Mouse (Mus musculus) intestine, embryonic 16.5 days (tissue): ENCODE data around the gene Eml2. TPM values are rescaled to one million over a fixed set of nuclear protein-coding genes. Genes with fewer than 3 reads are reported as not detected.

Source experiments
- ATAC-seq: fragments of 200-750 bp; cut with Nextera tagmentation; 2 replicates; pipeline ENCODE4 v1.8.0; 2017; ENCODE audit warnings: moderate TSS enrichment, moderate library complexity
- H3K27ac ChIP-seq: fragments of 300-500 bp; sonication (generic); 2 replicates; pipeline ENCODE4 v1.5.1; 2014; ENCODE audit warnings: mild to moderate bottlenecking, low read length
- H3K27me3 ChIP-seq: fragments of 300-500 bp; sonication (generic); replicated peaks from 2 replicates; pipeline ENCODE4 v1.6.1; 2014; ENCODE audit warnings: low read length, control low read depth, mixed read lengths; ENCODE audit not compliant: control insufficient read depth, insufficient read depth
- H3K36me3 ChIP-seq: fragments of 300-500 bp; sonication (generic); 2 replicates; pipeline ENCODE4 v1.6.1; 2014; ENCODE audit warnings: low read length, control low read depth; ENCODE audit not compliant: control insufficient read depth, insufficient read depth
- H3K4me1 ChIP-seq: fragments of 300-500 bp; sonication (generic); 2 replicates; pipeline ENCODE4 v1.6.1; 2014; ENCODE audit warnings: low read length, control low read depth, mixed read lengths; ENCODE audit not compliant: control insufficient read depth, insufficient read depth
- H3K4me2 ChIP-seq: fragments of 300-500 bp; sonication (generic); 2 replicates; pipeline ENCODE4 v1.6.1; 2014; ENCODE audit warnings: low read depth, low read length, control low read depth
- H3K4me3 ChIP-seq: fragments of 300-500 bp; sonication (generic); 2 replicates; pipeline ENCODE4 v1.5.1; 2014; ENCODE audit warnings: mild to moderate bottlenecking, low read length
- H3K9ac ChIP-seq: fragments of 300-500 bp; sonication (generic); 2 replicates; pipeline ENCODE4 v1.6.1; 2014; ENCODE audit warnings: low read depth, low read length
- H3K9me3 ChIP-seq: fragments of 300-500 bp; sonication (generic); 2 replicates; pipeline ENCODE4 v1.6.1; 2016; ENCODE audit warnings: low read length, control low read depth; ENCODE audit not compliant: control insufficient read depth
- WGBS: fragments of 180-500 bp; shearing (Covaris S2); extraction: QIAGEN DNeasy Blood & Tissue Kit; methylation state at CpG from one replicate; pipeline ENCODE4 v1.1.7; 2014; 5-methylcytosine and 5-hydroxymethylcytosine counted together
- polyA plus RNA-seq: library from polyadenylated mRNA; unstranded; fragments of >200 nt; fragmentation: Nextera tagmentation; extraction: Ambion mirVana; gene quantifications from 2 replicates; pipeline ENCODE4 v1.2.1, GENCODE M21; 2015

The Eml2 gene
- 7.1 and 8.4 TPM in 2 replicates for polyA plus RNA-seq

DNA sequence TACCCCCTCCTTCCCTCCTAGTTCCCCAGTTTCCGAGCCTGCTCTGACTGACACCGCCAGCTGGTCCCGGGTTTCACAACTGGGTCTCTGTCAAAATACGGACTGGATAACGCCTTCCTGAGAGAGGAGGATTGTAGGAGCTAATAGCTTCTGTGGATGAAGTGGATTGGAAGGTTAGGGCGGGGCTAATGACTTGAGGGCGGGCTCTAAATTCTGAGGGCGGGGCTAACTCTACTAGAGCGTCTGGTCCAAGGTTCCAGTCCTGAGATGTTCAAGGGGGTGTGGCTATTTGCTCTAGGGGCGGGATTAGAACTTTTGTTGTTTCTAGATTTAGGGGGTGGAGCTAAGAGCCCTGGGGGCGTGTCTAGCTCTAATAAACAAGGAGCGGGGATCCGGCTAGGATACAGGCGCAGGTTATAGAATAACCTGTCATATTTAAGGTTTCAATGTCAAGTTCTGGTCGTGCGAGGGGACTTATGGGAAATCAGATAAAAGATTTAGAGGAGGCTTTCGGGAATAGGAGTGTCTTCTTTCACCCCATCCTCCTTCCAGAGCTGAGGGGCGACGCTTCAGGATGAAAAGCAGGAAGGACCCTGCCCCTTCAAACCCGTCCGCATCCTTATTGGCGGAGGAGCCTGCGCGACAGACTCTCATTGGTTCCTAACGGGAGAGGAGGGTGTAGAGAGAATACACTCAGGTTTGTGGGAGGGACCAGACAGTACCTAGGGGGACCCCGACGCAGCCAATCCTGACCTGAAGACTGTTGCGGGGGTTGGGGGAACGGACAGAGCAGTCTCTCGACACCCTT, at the start of gene Eml2:
Gene Eml2, plus strand, starts transcription at position 714 of the 808 bp plus-strand sequence.
- H3K27ac ChIP-seq = no peak within 1 kb of the TSS
- peak; percentile 45 for ATAC-seq
- no peaks in the 10 kb centered on the region for H3K9me3 ChIP-seq
- peaks cover 50% of the 10 kb centered on the region for H3K27me3 ChIP-seq
- peaks cover 25% of the 10 kb centered on the region for H3K4me1 ChIP-seq
- H3K4me3 ChIP-seq = peak within 1 kb of the TSS; percentile 24
- 2% methylated on average over 30 of the region's 30 CpGs for WGBS
- H3K4me2 ChIP-seq = peak within 1 kb of the TSS; percentile 12; the same call in 1 of the 2 replicates
- no peaks in the 10 kb centered on the region for H3K36me3 ChIP-seq
- H3K9ac ChIP-seq = 0 out of 2 replicates have a peak within 1 kb of the TSS, but pooled peaks have one; percentile 48

DNA sequence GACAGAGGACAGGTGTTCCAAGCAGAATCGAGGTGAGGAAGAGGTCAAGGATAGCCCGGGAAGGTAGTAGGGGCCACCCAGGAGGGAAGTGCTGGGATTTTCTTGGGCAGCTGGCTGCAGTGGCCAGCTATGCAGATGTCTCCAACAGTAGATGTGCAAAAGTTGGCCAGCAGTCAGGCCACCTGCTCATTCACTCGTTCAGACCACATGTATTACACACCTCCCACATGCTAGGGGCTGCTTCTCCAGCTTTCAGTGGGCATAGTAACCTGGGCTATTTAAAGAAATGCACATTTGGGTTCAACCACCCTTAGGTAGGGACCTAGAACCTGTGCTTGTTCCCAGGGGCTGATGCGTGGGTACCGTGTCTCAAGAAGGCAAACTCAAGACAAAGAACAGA, 48.5 kb upstream of the Eml2 start:
- Histone ChIP-seq H3K9me3 (no peaks in the 10 kb centered on the region), H3K9ac (no peak overlapping the region), H3K36me3 (no peaks in the 10 kb centered on the region), H3K27me3 (no peaks in the 10 kb centered on the region), H3K4me3 (no peak overlapping the region), H3K27ac (no peak overlapping the region), H3K4me2 (no peak overlapping the region), H3K4me1 (peaks cover 8% of the 10 kb centered on the region; the same call in 1 of the 2 replicates)
- ATAC-seq = no peak
- 73% methylated on average over 5 of the region's 5 CpGs for WGBS

DNA sequence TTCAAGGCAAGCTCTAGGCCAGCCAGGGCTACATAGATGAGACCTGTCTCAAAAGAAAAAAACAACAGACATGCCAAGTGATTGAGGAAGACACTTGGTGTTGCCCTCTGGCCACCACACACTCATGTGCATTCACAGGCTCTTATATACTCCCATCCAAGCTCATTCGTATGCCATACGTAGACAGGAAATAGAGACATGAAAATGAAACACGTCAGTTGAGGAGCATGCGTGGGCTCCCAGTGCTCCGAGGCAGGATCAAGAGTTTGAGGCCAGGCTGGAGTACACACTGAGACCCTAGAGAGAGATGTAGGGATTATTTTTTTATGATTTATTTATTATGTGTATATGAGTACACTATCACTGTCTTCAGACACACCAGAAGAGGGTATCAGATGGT, 46.8 kb upstream of the Eml2 start:
- 91% methylated on average over 5 of the region's 5 CpGs for WGBS
- Histone ChIP-seq H3K4me1 (peaks cover 8% of the 10 kb centered on the region; the same call in 1 of the 2 replicates), H3K9ac (no peak overlapping the region), H3K9me3 (no peaks in the 10 kb centered on the region), H3K4me2 (no peak overlapping the region), H3K36me3 (no peaks in the 10 kb centered on the region), H3K27me3 (no peaks in the 10 kb centered on the region), H3K4me3 (no peak overlapping the region), H3K27ac (no peak overlapping the region)
- ATAC-seq = no peak

DNA sequence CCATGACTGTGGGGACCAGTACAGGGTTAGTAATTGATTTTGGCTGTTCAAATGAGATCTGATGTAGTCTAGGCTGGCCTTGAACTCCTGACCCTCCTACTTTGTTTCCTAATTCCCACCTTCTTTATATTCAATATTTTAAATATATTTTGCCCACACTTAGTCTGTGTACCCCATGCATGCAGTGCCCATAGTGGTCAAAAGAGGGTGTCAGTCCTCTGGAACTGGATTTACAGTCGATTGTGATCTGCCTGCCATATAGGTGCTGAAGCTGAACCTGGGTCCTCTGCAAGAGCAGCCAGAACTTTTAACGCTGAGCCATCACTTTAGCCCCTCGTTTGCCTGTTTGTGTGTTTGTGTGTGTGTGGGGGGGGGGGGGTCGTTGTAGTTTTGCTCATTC, 45.6 kb upstream of the Eml2 start:
- H3K36me3 ChIP-seq = peaks cover 5% of the 10 kb centered on the region
- H3K4me3 ChIP-seq = peak overlapping the region; percentile 55; the same call in 1 of the 2 replicates
- no peaks in the 10 kb centered on the region for H3K9me3 ChIP-seq
- WGBS = 24% methylated on average over 4 of the region's 4 CpGs
- peak overlapping the region; percentile 77 for H3K4me2 ChIP-seq
- no peaks in the 10 kb centered on the region for H3K27me3 ChIP-seq
- H3K9ac ChIP-seq = 0 out of 2 replicates have a peak overlapping the region, but pooled peaks have one; percentile 42
- H3K27ac ChIP-seq = peak overlapping the region; percentile 45; the same call in 1 of the 2 replicates
- H3K4me1 ChIP-seq = peaks cover 8% of the 10 kb centered on the region; the same call in 1 of the 2 replicates
- no peak for ATAC-seq

DNA sequence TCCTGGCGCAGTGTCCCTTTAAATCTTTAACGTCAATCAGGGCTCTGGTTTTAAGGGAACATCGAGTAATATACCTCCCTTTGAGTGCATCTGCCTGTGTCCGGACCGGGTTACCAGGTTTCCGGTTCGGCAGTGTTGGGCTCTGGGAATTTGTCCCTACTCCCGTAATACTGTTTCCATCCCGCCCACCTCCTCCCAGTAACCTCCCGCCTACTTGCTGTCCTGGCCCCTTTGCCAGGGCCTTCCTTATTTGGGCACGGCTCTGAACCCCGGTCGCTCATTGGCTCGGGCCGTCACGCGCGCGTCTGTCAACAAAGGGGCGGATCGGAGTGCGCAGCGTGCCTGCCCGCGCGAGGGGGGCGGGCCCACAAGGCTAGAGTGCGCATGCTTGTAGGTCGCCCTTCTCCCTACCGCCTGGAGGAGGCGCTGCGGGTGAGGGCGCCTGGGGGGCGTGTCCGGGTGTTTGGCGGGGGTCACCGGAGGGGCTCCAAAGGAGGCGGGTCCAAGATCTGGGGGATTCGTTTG, 44.8 kb upstream of the Eml2 start:
- Histone ChIP-seq H3K4me1 (peaks cover 8% of the 10 kb centered on the region; the same call in 1 of the 2 replicates), H3K9ac (peak overlapping the region; percentile 62), H3K9me3 (no peaks in the 10 kb centered on the region), H3K27ac (peak overlapping the region; percentile 69), H3K4me2 (peak overlapping the region; percentile 77), H3K4me3 (peak overlapping the region; percentile 55), H3K36me3 (peaks cover 11% of the 10 kb centered on the region), H3K27me3 (no peaks in the 10 kb centered on the region)
- peak; percentile 99 for ATAC-seq
- WGBS = under 1% methylated on average over 39 of the region's 39 CpGs

DNA sequence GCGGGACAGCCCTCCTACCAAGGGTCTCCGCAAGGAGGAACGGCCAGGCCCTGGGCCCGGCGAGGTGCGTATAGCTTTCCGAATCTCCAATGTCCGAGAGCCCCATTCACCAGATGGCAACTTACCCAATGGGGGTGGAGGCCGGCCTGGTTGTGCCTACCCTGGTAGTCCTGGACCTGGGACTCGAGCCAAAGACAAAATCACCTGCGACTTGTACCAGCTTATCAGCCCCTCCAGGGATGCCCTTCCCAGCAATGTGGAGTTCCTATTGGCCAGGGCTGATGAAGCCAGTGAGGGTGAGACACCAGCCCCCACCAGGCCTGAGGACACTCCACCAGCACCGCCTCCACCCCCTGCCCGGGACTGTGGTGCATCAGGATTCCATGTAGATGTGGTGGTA, 40.1 kb upstream of the Eml2 start:
- no peaks in the 10 kb centered on the region for H3K9me3 ChIP-seq
- H3K27me3 ChIP-seq = no peaks in the 10 kb centered on the region
- H3K27ac ChIP-seq = no peak overlapping the region
- H3K36me3 ChIP-seq = peaks cover 20% of the 10 kb centered on the region
- H3K9ac ChIP-seq = no peak overlapping the region
- H3K4me2 ChIP-seq = no peak overlapping the region
- ATAC-seq = no peak
- H3K4me1 ChIP-seq = peaks cover 5% of the 10 kb centered on the region; the same call in 1 of the 2 replicates
- no peak overlapping the region for H3K4me3 ChIP-seq
- WGBS = 92% methylated on average over 13 of the region's 13 CpGs

DNA sequence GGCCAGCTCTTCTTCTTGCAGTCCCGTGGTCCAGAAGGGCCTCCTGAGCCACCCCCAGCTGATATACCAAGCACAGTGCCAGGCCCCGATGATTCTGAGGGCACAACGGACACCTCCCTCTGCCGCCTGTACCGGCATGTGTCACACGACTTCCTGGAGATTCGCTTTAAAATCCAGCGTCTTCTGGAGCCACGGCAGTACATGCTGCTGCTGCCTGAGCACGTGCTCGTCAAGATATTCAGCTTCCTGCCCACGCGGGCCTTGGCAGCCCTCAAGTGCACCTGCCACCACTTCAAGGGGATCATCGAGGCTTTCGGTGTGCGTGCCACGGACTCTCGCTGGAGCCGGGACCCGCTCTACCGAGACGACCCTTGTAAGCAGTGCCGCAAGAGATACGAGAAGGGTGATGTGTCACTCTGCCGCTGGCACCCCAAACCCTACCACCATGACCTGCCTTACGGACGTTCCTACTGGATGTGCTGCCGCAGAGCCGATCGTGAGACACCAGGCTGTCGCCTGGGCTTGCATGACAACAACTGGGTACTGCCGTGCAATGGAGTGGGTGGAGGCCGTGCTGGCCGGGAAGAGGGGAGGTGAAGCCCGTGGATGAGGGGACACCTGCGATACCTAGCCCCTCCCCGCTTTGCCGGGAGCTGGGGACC, 39.4 kb upstream of the Eml2 start:
- H3K36me3 ChIP-seq = peaks cover 20% of the 10 kb centered on the region
- WGBS = 92% methylated on average over 38 of the region's 38 CpGs

DNA sequence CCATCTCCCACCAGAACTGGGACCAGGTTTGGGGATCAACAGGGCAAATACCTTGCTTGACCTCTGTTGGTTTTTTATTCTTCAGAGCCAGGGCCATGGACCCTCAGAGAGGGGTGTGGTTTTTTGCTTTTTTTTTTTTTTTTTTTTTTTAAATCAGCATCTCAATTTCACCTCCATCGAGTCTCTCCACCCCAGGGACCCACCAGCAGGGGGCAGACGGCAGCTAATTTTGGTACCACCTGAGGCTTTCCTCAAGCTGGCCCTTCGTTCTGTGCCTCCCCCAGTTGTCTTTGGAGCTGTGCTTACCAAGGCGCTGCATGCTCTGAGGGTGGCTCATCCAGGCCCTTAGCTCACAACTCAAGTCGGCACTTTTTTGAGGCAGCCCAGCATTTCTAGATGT, 38.8 kb upstream of the Eml2 start:
- Histone ChIP-seq H3K4me1 (no peaks in the 10 kb centered on the region), H3K36me3 (peaks cover 20% of the 10 kb centered on the region)
- no peak for ATAC-seq

More for the DNA sequence above, 39.4 kb upstream of the Eml2 start:
- Histone ChIP-seq H3K4me3 (no peak overlapping the region), H3K27me3 (no peaks in the 10 kb centered on the region), H3K4me1 (peaks cover 3% of the 10 kb centered on the region; the same call in 1 of the 2 replicates), H3K9ac (no peak overlapping the region), H3K9me3 (no peaks in the 10 kb centered on the region), H3K4me2 (no peak overlapping the region), H3K27ac (no peak overlapping the region)
- no peak for ATAC-seq

DNA sequence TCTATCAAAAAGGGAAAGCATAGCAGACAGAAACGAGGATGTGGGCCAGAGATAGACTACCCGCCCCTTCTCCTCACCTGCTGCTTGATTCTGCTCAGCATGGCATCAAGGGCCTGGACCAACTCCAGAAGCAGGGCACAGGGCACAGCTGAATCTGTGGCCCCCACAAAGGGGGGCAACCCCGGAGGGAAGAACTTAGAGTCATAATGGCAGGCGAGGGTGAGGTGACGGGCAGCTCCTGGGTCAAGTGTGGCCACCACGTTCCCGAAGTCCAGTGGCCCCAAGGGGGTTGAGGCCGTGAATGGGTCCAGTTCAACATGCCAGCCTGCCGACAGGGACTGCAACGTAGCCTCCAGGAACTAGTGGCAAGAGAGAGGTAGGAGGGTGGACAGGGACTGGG, 29.4 kb upstream of the Eml2 start:
- peaks cover under 1% of the 10 kb centered on the region; the same call in 1 of the 2 replicates for H3K36me3 ChIP-seq
- H3K4me1 ChIP-seq = peaks cover 11% of the 10 kb centered on the region
- H3K9me3 ChIP-seq = no peaks in the 10 kb centered on the region
- H3K9ac ChIP-seq = no peak overlapping the region
- H3K27me3 ChIP-seq = no peaks in the 10 kb centered on the region
- no peak overlapping the region for H3K4me2 ChIP-seq
- WGBS = 88% methylated on average over 10 of the region's 10 CpGs
- ATAC-seq = no peak
- no peak overlapping the region for H3K4me3 ChIP-seq
- no peak overlapping the region for H3K27ac ChIP-seq

More for the DNA sequence above, 38.8 kb upstream of the Eml2 start:
- Histone ChIP-seq H3K27me3 (no peaks in the 10 kb centered on the region), H3K4me2 (no peak overlapping the region), H3K9me3 (no peaks in the 10 kb centered on the region), H3K9ac (no peak overlapping the region), H3K27ac (no peak overlapping the region), H3K4me3 (no peak overlapping the region)
- WGBS = 53% methylated on average over 5 of the region's 5 CpGs
